Mouse (Mus musculus): Measurements from ENCODE around the gene Gtf2a1l. TPM values are rescaled to one million over a fixed set of nuclear protein-coding genes. Genes with fewer than 3 reads are reported as not detected.

The Gtf2a1l gene
- total RNA-seq, 2 experiments from 2014 or later: 0.75 TPM; not detected in 1

Other genes with a start within 250 kb of the Gtf2a1l start
- 10 to 100 TPM; 15.6 to 17.4 TPM for gene Foxn2, start 227.9 kb upstream of the Gtf2a1l start, total RNA-seq (2021)
- gene Ppp1r21, start 138.5 kb upstream of the Gtf2a1l start, total RNA-seq (2021): 10 to 100 TPM; 71.4 to 72.7 TPM
- gene Ston1, start 71.0 kb upstream of the Gtf2a1l start, total RNA-seq (2021): 10 to 100 TPM; 10.1 to 12.7 TPM
- under 1 TPM; 0.45 to 0.46 TPM for gene Lhcgr, start 123.3 kb downstream of the Gtf2a1l start, total RNA-seq (2021)

All from layer of hippocampus, postnatal 10 days (tissue).